7 mouse cellular contexts compared by ENCODE assay signal in genomic region chr3:121390724-121391123, GRCm38 (mm10). TPM values are rescaled to one million over a fixed set of nuclear protein-coding genes. Genes with fewer than 3 reads are reported as not detected.
A peak's percentile ranks its signal among the peaks of the same experiment; 100 is the strongest.
DNase-seq lines count a peak whose midpoint lies in the region; ATAC-seq lines count a peak whose summit lies in the region.

No protein-coding gene starts in this region.

- H3K4me3 ChIP-seq in hindbrain, embryonic 12.5 days: no peak overlapping the region

- H3K27ac ChIP-seq in hindbrain, embryonic 12.5 days: peak overlapping the region; percentile 58

- no peaks in the 10 kb centered on the region for H3K9me3 ChIP-seq in hindbrain, embryonic 12.5 days (replicated peaks)

- H3K4me2 ChIP-seq in hindbrain, embryonic 12.5 days (replicated peaks): peak overlapping the region; percentile 46

- H3K27me3 ChIP-seq in hindbrain, embryonic 12.5 days: no peaks in the 10 kb centered on the region

- ATAC-seq in hindbrain, embryonic 12.5 days (ENCODE audit: low FRiP score): peak; percentile 73
- no peak for ATAC-seq in cerebellum, adult (ENCODE audit: insufficient number of reproducible peaks, low FRiP score, low TSS enrichment)

- WGBS in hindbrain, embryonic 12.5 days: 34% methylated on average over 7 of the region's 7 CpGs

- H3K9ac ChIP-seq in hindbrain, embryonic 12.5 days: no peak overlapping the region

- peaks cover 17% of the 10 kb centered on the region for H3K4me1 ChIP-seq in hindbrain, embryonic 12.5 days

- peak; percentile 49 for DNase-seq in ovary, adult 18-20 months (ENCODE audit: low spot score)
- DNase-seq in ovary, postnatal 10 days (ENCODE audit: low spot score): no peak
- DNase-seq in lung, postnatal 36 days: peak; percentile 24
- no peak for DNase-seq in frontal cortex, postnatal 14 days (ENCODE audit: low spot score in 2 of 2)
- no peak for DNase-seq in frontal cortex, postnatal 36 days (ENCODE audit: low spot score in 2 of 2)

- no peaks in the 10 kb centered on the region for H3K36me3 ChIP-seq in hindbrain, embryonic 12.5 days

RNA-seq across cellular contexts. Expression of gene Cnn3, which starts 35.6 kb away (rescaled TPM):
- polyA plus RNA-seq in hindbrain, embryonic 12.5 days (2016; fragmentation: Nextera tagmentation; extraction: Ambion mirVana): 891 and 928 TPM in 2 replicates

Comparison
In these comparisons a context has a peak if more than half of its experiments do, and no peak if none do; other contexts are left out.
1. DNase-seq: peak in ovary, adult 18-20 months (single experiment) and lung, postnatal 36 days (single experiment); none in ovary, postnatal 10 days (single experiment), frontal cortex, postnatal 14 days (0 of 2) and frontal cortex, postnatal 36 days (0 of 2).